ENCODE assay signal across 16 mouse cellular contexts in the genomic region with DNA sequence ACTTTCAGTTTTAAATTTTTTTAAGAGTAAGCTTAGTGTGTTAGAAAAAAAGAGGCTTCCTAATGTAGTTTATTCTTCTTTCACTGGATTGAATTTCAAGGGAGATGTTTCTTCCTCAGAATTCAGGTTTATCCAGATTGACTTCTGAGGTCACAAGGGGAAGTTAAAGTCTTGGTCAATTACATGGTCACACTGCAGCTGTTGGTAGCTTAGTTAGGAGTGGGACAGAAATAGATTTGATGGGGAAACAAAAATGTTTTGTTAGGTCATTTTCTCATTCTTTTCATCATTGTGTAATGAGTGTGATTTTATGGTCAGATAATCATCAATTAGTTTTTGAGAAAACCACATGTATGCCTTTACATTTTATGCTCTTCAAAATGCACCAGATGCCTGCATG.
"Had no signal": no experiment of that assay in that cellular context is flagged by ENCODE, and none has a peak within 500 bp of the region (broad histone marks: within the 10 kb centered on the region; RNA-seq: fewer than 3 reads in every experiment).

No protein-coding gene starts in this region.

- H3K27me3 ChIP-seq: midbrain, embryonic 12.5 days; neural tube, embryonic 12.5 days had no signal

- H3K36me3 ChIP-seq: midbrain, embryonic 10.5 days; midbrain, embryonic 12.5 days; neural tube, embryonic 12.5 days had no signal

- H3K4me2 ChIP-seq: lung, embryonic 14.5 days; midbrain, embryonic 12.5 days; neural tube, embryonic 12.5 days had no signal

- H3K4me3 ChIP-seq: midbrain, embryonic 10.5 days; midbrain, embryonic 12.5 days; neural tube, embryonic 12.5 days had no signal

- DNase-seq: lung, adult 18-20 months; lung, embryonic 14.5 days; lung, postnatal 10 days; lung, postnatal 4 days; midbrain, embryonic 14.5 days; retina, postnatal 1 day; right cerebral cortex, adult 18-20 months; right cerebral cortex, postnatal 25 days; right cerebral cortex, postnatal 4 days; spleen, adult 18-20 months; thymus, adult 18-20 months; thymus, postnatal 25 days; thymus, postnatal 4 days had no signal
